Mouse (Mus musculus): ENCODE data around the gene Traf2.
"Not testable (repeated sequence)": the region's sequence is repeated elsewhere in the genome, so short reads cannot be mapped to it uniquely, and the experiment has no call there.

The Traf2 gene

GRCm38 (mm10) chr2:25576028-25576850 lies 29.5 kb upstream of the Traf2 start:
- peak in 1 of 2 experiments; percentile 64 for DNase-seq (ENCODE audit: low spot score in 2 of 2)

DNA sequence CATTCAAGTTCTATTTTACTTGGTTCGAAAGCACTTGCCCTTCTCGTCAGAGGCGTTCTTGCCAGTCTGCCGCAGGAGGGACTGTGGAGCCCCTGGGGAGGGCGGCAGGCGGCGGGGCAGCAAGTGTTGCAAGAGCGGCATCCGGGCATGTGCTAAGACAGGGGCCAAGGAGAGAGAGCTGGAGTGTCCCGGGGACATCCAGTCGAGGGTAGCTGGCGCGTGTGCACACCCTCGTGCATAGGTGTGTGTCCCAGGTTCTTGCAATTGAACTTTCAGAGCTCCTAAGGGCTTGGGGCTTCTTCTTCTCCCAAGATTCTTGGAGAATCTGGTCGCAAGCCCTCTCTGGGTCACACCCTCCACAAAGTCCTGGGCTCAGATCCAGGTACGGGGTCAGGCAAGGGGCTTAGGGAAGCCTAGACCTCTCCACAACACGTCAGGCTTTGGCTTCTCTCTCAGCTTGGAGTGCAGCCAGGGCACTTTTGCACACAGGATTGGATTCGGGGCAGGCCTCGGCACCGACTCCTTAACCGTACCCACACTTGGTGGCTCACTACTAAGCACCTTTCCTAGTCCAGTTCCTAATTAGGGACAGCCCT lies 28.8 kb upstream of the Traf2 start:
- peak in 1 of 2 experiments; percentile 59 for DNase-seq (ENCODE audit: low spot score in 2 of 2)

GRCm38 (mm10) chr2:25574579-25575431 lies 28.1 kb upstream of the Traf2 start, which contains the start of the genes Mamdc4 and Phpt1:
TSS of gene Mamdc4 (minus strand) at chr2:25574845.
TSS of gene Phpt1 (minus strand) at chr2:25575224.
- peak; percentile 95 to 98 for DNase-seq (ENCODE audit: low spot score in 2 of 2)

- DNase-seq (ENCODE audit: low spot score in 2 of 2), result no peak
Measured at GRCm38 (mm10) chr2:25574136-25574535, 27.4 kb upstream of the Traf2 start.

DNA sequence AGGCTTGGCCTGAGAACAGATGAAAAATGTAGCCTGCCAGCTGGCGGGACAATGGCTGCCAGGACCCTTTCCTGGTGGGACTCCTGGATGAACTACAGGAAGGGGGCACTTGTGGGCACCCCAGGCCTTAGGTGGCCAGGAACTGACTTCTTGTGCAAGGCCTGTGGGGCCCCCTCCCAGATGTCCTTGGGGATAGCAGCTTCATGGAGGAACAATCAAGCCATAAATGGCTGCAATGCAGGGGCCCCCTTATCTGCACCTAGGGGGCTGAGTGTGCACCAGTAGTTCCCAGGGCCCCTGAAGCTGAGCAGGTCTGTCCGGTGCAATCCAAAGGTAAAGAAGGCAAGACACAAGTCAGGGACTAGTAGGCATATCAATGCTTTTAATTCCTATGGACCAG lies 26.3 kb upstream of the Traf2 start:
- DNase-seq (ENCODE audit: low spot score in 2 of 2), result no peak

DNA sequence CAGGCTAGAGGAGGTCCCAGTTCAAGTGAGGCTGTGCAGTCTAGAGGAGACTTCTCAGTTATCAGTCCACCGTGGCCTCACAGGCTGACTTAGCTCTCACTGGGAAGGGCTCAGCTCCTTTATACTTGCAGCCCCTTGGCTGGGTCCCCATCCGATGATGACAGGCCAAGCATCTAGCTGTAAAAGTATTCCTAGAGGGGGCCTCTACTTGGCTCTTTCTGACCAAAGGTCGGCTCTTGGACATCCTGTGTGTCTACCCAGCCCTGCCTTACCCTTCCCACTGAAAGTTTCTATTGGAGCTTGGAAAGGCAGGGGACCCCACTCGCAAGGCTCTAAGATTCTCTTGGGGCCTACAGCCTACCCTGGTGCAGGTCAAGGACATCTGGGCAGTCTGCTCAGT lies 24.5 kb upstream of the Traf2 start:
- DNase-seq (ENCODE audit: low spot score in 2 of 2), result no peak

GRCm38 (mm10) chr2:25569323-25569722 lies 22.6 kb upstream of the Traf2 start:
- DNase-seq (ENCODE audit: low spot score in 2 of 2), result no peak

DNA sequence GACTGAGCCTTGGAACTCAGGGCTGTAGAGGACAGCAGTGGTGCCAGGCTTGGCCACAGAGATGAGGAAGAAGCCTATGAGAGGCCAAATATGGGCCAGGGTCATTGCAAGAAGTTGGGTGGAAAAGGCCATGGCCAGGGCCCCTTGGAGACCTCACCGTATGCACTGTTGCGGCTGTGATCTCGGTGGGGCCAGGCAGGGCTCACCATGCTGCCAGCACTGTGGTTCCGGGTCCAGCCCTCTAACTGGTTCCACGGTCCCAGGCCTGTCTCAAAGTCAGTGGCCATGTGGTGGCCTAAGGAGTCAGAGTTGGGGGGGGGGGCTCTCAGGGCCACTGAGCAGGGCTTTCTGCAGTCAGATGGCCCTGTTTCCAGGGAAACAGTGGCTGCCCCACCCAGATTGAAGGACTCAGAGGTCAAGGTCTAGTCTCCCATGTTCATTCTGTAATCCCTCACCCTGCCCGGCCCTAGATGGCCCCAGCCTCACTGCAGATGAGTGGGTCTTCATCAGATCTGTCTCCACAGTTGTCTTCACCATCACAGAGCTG lies 21.8 kb upstream of the Traf2 start:
- no peak for DNase-seq (ENCODE audit: low spot score in 2 of 2)

- no peak for DNase-seq (ENCODE audit: low spot score in 2 of 2)
Measured at GRCm38 (mm10) chr2:25566558-25566957, 19.8 kb upstream of the Traf2 start.

DNA sequence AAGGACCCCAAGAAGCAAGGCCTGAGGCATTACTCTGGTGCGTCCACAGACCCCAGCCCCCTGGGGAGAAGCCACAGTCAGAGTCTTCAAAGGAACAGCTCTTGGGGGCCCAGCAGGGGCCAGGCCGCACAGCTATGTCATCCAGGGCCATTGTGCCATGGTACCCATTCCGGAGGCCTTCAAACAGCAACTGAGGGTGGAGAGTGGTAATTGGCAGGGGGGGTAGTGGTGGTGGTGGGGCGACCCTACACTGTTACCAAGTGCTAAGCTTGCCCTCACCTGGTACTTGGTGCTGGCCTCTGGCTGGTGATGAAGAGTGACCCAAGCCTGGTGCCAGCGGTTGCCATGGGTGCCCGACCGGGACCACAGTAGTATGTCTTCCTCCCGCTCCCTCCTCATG lies 19.0 kb upstream of the Traf2 start:
- no peak for DNase-seq (ENCODE audit: low spot score in 2 of 2)

- DNase-seq (ENCODE audit: low spot score in 2 of 2), result no peak
Measured at GRCm38 (mm10) chr2:25561946-25562345, 15.2 kb upstream of the Traf2 start.

DNA sequence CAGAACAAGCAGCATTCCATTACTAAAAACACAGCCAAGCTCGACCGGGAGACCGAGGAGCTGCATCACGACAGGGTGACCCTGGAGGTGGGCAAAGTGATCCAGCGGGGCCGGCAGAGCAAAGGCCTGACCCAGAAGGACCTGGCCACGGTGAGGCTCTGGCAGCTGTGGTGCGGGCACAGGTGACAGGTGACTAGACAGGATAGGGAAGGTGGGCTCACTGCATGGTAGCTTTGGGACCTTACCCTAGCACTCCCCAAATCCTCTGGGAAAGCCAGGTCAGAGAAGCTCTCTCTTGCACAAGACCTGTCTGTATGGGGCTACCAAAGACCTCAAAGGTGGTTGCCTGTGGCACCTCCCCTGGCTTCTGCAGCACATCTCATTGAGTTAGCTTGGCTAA lies 13.8 kb upstream of the Traf2 start:
- no peak for DNase-seq (ENCODE audit: low spot score in 2 of 2)

DNA sequence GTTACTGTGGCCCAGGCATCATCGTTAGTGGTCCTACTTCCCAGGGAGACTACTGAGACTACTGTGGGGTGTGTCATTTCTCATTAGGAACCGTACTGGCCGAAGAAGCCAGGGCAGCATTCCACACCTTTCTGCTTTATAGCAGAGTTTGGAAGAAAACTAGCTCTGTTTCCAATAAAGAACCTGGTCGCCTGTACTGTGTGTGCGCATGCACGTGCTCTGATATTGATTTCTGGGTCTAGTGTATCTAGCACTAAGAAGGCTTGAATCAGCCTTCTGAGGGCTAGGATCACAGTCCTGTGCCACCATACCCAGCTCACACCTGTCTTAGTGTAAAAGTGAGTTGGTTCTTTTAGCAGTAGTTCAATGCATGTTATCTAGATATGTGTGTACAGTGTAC lies 12.0 kb upstream of the Traf2 start:
- DNase-seq (ENCODE audit: low spot score in 2 of 2), result no peak

- no peak for DNase-seq (ENCODE audit: low spot score in 2 of 2)
Measured at GRCm38 (mm10) chr2:25557964-25558360, 11.2 kb upstream of the Traf2 start.

- DNase-seq (ENCODE audit: low spot score in 2 of 2), result peak; percentile 87 to 94
Measured at GRCm38 (mm10) chr2:25557221-25557963, 10.7 kb upstream of the Traf2 start, which contains the start of gene Edf1. TSS of gene Edf1 (plus strand) at chr2:25557847.

- DNase-seq (ENCODE audit: low spot score in 2 of 2), result no peak
Measured at GRCm38 (mm10) chr2:25556296-25556695, 9.6 kb upstream of the Traf2 start.

GRCm38 (mm10) chr2:25555479-25555878 lies 8.7 kb upstream of the Traf2 start:
- not testable (repeated sequence) for DNase-seq (ENCODE audit: low spot score in 2 of 2)

GRCm38 (mm10) chr2:25553171-25553786 lies 6.5 kb upstream of the Traf2 start:
- DNase-seq (ENCODE audit: low spot score in 2 of 2), result not testable (repeated sequence)

DNA sequence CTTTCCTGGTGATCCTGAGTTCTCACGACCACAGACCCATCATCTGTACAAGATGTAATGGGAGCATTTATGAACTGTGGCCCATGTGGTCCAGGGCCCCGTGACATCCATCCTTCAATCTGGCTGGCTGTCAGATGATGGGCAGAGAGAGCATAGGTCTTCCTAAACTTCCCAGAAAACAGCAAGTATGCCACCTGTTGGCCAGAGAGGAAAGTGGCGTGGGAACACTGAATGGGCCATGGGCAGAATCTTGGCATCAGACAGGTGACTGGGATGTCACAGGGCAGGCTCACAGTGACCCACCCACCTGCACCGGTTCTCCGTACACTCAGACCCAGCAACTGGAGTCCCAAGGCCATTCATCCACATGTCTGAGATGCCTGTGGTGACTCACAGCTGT lies 4.4 kb upstream of the Traf2 start:
- DNase-seq (ENCODE audit: low spot score in 2 of 2), result peak in 1 of 2 experiments; percentile 51

Data from left cerebral cortex, adult 9 months (tissue).